31 mouse cellular contexts compared by ENCODE assay signal in the genomic region with DNA sequence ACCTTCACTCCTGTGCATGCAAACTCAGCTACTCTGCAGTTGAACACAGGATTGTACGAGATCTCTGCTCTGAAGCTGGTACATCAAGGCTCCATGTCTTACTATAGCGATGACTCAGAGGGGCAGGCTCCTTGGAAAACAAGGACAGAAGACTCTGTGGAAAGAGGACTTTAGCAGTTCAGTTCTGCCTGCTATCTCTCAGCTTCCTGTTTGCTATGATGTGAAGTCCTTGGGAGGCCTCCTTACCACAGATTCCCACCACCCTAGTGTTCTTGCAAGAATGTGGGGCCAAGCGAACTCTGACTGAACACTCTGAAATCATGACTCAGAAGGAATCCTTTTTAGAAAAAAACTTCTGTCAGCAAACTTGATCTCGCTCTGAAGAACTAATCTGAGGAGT. TPM values are rescaled to one million over a fixed set of nuclear protein-coding genes. Genes with fewer than 3 reads are reported as not detected.
DNase-seq lines count a peak whose midpoint lies in the region; ATAC-seq and TF ChIP-seq lines count a peak whose summit lies in the region.
"Had no signal": no experiment of that assay in that cellular context is flagged by ENCODE, and none has a peak within 500 bp of the region (broad histone marks: within the 10 kb centered on the region; RNA-seq: fewer than 3 reads in every experiment).

No protein-coding gene starts in this region.

- peaks cover 10% of the 10 kb centered on the region for H3K4me1 ChIP-seq in liver, embryonic 15.5 days (replicated peaks)
- peaks cover 33% of the 10 kb centered on the region for H3K4me1 ChIP-seq in liver, embryonic 12.5 days
- H3K4me1 ChIP-seq in forebrain, postnatal 0 days (ENCODE audit: insufficient read depth): no peaks in the 10 kb centered on the region
- H3K4me1 ChIP-seq: forebrain, embryonic 12.5 days; heart, embryonic 15.5 days; stomach, embryonic 15.5 days had no signal

- no peak overlapping the region for H3K9ac ChIP-seq in liver, embryonic 15.5 days
- H3K9ac ChIP-seq in liver, embryonic 12.5 days: no peak overlapping the region
- no peak overlapping the region for H3K9ac ChIP-seq in forebrain, postnatal 0 days
- H3K9ac ChIP-seq: forebrain, embryonic 12.5 days; heart, embryonic 15.5 days; liver, embryonic 13.5 days; stomach, embryonic 15.5 days had no signal

- 0 out of 2 replicates have a peak, but pooled peaks have one; percentile 16 for ATAC-seq in liver, embryonic 15.5 days (ENCODE audit: insufficient read depth)
- ATAC-seq in liver, embryonic 12.5 days: no peak
- ATAC-seq in granulocyte monocyte progenitor cell, adult 5-6 weeks (replicated peaks; ENCODE audit: poor library complexity, severe bottlenecking): peak; percentile 67
- no peak for ATAC-seq in forebrain, postnatal 0 days
- ATAC-seq: activated CD4-positive, CD25-positive, alpha-beta regulatory T cell, adult 4 months; hindbrain, embryonic 16.5 days; intestine, postnatal 0 days; lung, postnatal 0 days had no signal

- H3K27ac ChIP-seq in liver, embryonic 15.5 days (replicated peaks): no peak overlapping the region
- H3K27ac ChIP-seq in liver, embryonic 12.5 days: no peak overlapping the region
- H3K27ac ChIP-seq in forebrain, postnatal 0 days (ENCODE audit: low read depth, low read length): no peak overlapping the region
- H3K27ac ChIP-seq: forebrain, embryonic 12.5 days; heart, embryonic 15.5 days; liver, embryonic 13.5 days; stomach, embryonic 15.5 days had no signal

- H3K4me3 ChIP-seq in liver, embryonic 15.5 days (replicated peaks): no peak overlapping the region
- no peak overlapping the region for H3K4me3 ChIP-seq in liver, embryonic 12.5 days
- no peak overlapping the region for H3K4me3 ChIP-seq in forebrain, postnatal 0 days (ENCODE audit: low read depth, low read length)
- H3K4me3 ChIP-seq: forebrain, embryonic 12.5 days; heart, embryonic 15.5 days; liver, embryonic 13.5 days; myocyte; stomach, embryonic 15.5 days had no signal

- WGBS in liver, embryonic 15.5 days (ENCODE audit: insufficient replicate concordance): 49% methylated on average over 4 of the region's 4 CpGs
- 53% methylated on average over 4 of the region's 4 CpGs for WGBS in liver, embryonic 12.5 days (ENCODE audit: insufficient replicate concordance)
- WGBS in forebrain, postnatal 0 days: 88% methylated on average over 4 of the region's 4 CpGs

- DNase-seq in adrenal gland, adult 8-10 months: peak; percentile 6
- no peak for DNase-seq in adrenal gland, postnatal 4 days (ENCODE audit: low spot score in 2 of 2)
- DNase-seq in NIH3T3 (ENCODE audit: low read depth): peak; percentile 43
- DNase-seq in forebrain, postnatal 0 days: no peak
- DNase-seq in lung, adult 18-20 months: no peak
- DNase-seq: B cell, adult 2 months; cerebellum, adult 2 months; gastrocnemius, postnatal 25 days; liver, embryonic 13.5 days; midbrain, embryonic 14.5 days; right cerebral cortex, postnatal 14 days; spleen, adult 18-20 months; thymus, adult 18-20 months had no signal

- H3K27me3 ChIP-seq in liver, embryonic 15.5 days: no peaks in the 10 kb centered on the region
- H3K27me3 ChIP-seq in liver, embryonic 12.5 days (replicated peaks): no peaks in the 10 kb centered on the region
- no peaks in the 10 kb centered on the region for H3K27me3 ChIP-seq in forebrain, postnatal 0 days (ENCODE audit: insufficient read depth, low read length)
- H3K27me3 ChIP-seq: forebrain, embryonic 12.5 days; heart, embryonic 15.5 days; liver, embryonic 13.5 days; stomach, embryonic 15.5 days had no signal

- H3K9me3 ChIP-seq in liver, embryonic 15.5 days (replicated peaks): no peaks in the 10 kb centered on the region
- H3K9me3 ChIP-seq in liver, embryonic 12.5 days (replicated peaks): no peaks in the 10 kb centered on the region
- H3K9me3 ChIP-seq in forebrain, postnatal 0 days (ENCODE audit: low read length): no peaks in the 10 kb centered on the region
- H3K9me3 ChIP-seq: forebrain, embryonic 12.5 days; heart, embryonic 15.5 days; liver, embryonic 13.5 days; stomach, embryonic 15.5 days had no signal

- H3K4me2 ChIP-seq in liver, embryonic 15.5 days: no peak overlapping the region
- H3K4me2 ChIP-seq in liver, embryonic 12.5 days: no peak overlapping the region
- no peak overlapping the region for H3K4me2 ChIP-seq in forebrain, postnatal 0 days (ENCODE audit: low read depth)
- H3K4me2 ChIP-seq: forebrain, embryonic 12.5 days; heart, embryonic 15.5 days; liver, embryonic 13.5 days; stomach, embryonic 15.5 days had no signal

- TF ChIP-seq CTCF in forebrain, postnatal 0 days (IDR thresholded peaks at IDR 0.05; ENCODE audit: low read depth): no peak

- no peaks in the 10 kb centered on the region for H3K36me3 ChIP-seq in liver, embryonic 15.5 days (replicated peaks)
- H3K36me3 ChIP-seq in liver, embryonic 12.5 days: peaks cover 6% of the 10 kb centered on the region; the same call in 1 of the 2 replicates
- H3K36me3 ChIP-seq in forebrain, postnatal 0 days (ENCODE audit: insufficient read depth): no peaks in the 10 kb centered on the region; the same call in 1 of the 2 replicates
- H3K36me3 ChIP-seq: forebrain, embryonic 12.5 days; heart, embryonic 15.5 days; liver, embryonic 13.5 days; stomach, embryonic 15.5 days had no signal

RNA-seq across cellular contexts. Expression of gene Adck1, which starts 8.3 kb away (rescaled TPM):
- total RNA-seq in adrenal gland, adult 8-10 months (2022): 10 to 100 TPM; 24.3 to 26.0 (median 25.0) TPM
- total RNA-seq in adrenal gland, postnatal 4 days (2021): 10 to 100 TPM; 20.5 to 22.6 TPM
- 6.8 TPM in 2 replicates for polyA plus RNA-seq in liver, embryonic 15.5 days (2015; fragmentation: Nextera tagmentation; extraction: Ambion mirVana)
- polyA plus RNA-seq in liver, embryonic 12.5 days (2016; fragmentation: Nextera tagmentation; extraction: Ambion mirVana): 10.6 and 11.3 TPM in 2 replicates
- total RNA-seq in granulocyte monocyte progenitor cell, adult 5-6 weeks (2014; fragmentation: Nextera tagmentation): 13.8 and 17.2 TPM in 2 replicates
- 20.3 and 29.4 TPM in 2 replicates for total RNA-seq in granulocyte monocyte progenitor cell, adult 5-6 weeks (2017)
- total RNA-seq in forebrain, postnatal 0 days (2014; rRNA removed): 40.5 and 41.4 TPM in 2 replicates
- polyA plus RNA-seq in forebrain, postnatal 0 days (2015; fragmentation: Nextera tagmentation; extraction: Ambion mirVana): 39.6 and 43.9 TPM in 2 replicates

RNA-seq across cellular contexts. Expression of gene Gm5039, which starts 44.8 kb away (rescaled TPM):
- not detected for total RNA-seq in adrenal gland, adult 8-10 months (2022)
- not detected for total RNA-seq in adrenal gland, postnatal 4 days (2021)
- not detected in 2 replicates for polyA plus RNA-seq in liver, embryonic 15.5 days (2015; fragmentation: Nextera tagmentation; extraction: Ambion mirVana)
- not detected in 2 replicates for polyA plus RNA-seq in liver, embryonic 12.5 days (2016; fragmentation: Nextera tagmentation; extraction: Ambion mirVana)
- total RNA-seq in granulocyte monocyte progenitor cell, adult 5-6 weeks (2014; fragmentation: Nextera tagmentation): not detected in 2 replicates
- total RNA-seq in granulocyte monocyte progenitor cell, adult 5-6 weeks (2017): not detected in 2 replicates
- not detected in 2 replicates for total RNA-seq in forebrain, postnatal 0 days (2014; rRNA removed)
- polyA plus RNA-seq in forebrain, postnatal 0 days (2015; fragmentation: Nextera tagmentation; extraction: Ambion mirVana): not detected in 2 replicates
- total RNA-seq: gastrocnemius, postnatal 25 days; heart, adult 8-10 months; hematopoietic stem cell, adult 5-6 weeks; layer of hippocampus, postnatal 14 days; neutrophil, adult 5-6 weeks had no signal
- polyA plus RNA-seq: activated CD4-positive, CD25-positive, alpha-beta regulatory T cell, adult 4 months; cerebellum, adult 2 months; embryonic facial prominence, embryonic 11.5 days; forebrain, embryonic 12.5 days; heart, embryonic 15.5 days; hindbrain, embryonic 16.5 days; intestine, postnatal 0 days; large intestine, adult 2 months; limb, embryonic 11.5 days; liver, embryonic 13.5 days; lung, postnatal 0 days; midbrain, embryonic 14.5 days; stomach, embryonic 15.5 days had no signal

Comparison
In these comparisons a context has a peak if more than half of its experiments do, and no peak if none do; other contexts are left out.
1. DNase-seq: peak in adrenal gland, adult 8-10 months (single experiment) and NIH3T3 (single experiment); none in adrenal gland, postnatal 4 days (0 of 2), forebrain, postnatal 0 days (single experiment) and lung, adult 18-20 months (0 of 2).
2. ATAC-seq: peak in liver, embryonic 15.5 days (single experiment) and granulocyte monocyte progenitor cell, adult 5-6 weeks (single experiment); none in liver, embryonic 12.5 days (single experiment) and forebrain, postnatal 0 days (single experiment).